Mouse (Mus musculus) stomach, embryonic 16.5 days (tissue): Measurements from ENCODE around the gene Gtf2ird1. TPM values are rescaled to one million over a fixed set of nuclear protein-coding genes. Genes with fewer than 3 reads are reported as not detected.
A peak's percentile ranks its signal among the peaks of the same experiment; 100 is the strongest.

Source experiments
- ATAC-seq: fragments of 200-750 bp; cut with Nextera tagmentation; 2 replicates; pipeline ENCODE4 v1.8.0; 2017; ENCODE audit warnings: moderate number of reproducible peaks, moderate TSS enrichment; ENCODE audit not compliant: insufficient read depth, low FRiP score
- H3K27ac ChIP-seq: fragments of 300-500 bp; sonication (generic); 2 replicates; pipeline ENCODE4 v1.5.1; 2014; ENCODE audit warnings: low read length
- H3K27me3 ChIP-seq: fragments of 300-500 bp; sonication (generic); 2 replicates; pipeline ENCODE4 v1.6.1; 2014; ENCODE audit warnings: low read length, control low read depth, mixed read lengths; ENCODE audit not compliant: control insufficient read depth, insufficient read depth
- H3K36me3 ChIP-seq: fragments of 300-500 bp; sonication (generic); 2 replicates; pipeline ENCODE4 v1.6.1; 2014; ENCODE audit warnings: low read length; ENCODE audit not compliant: control insufficient read depth, insufficient read depth
- H3K4me1 ChIP-seq: fragments of 300-500 bp; sonication (generic); 2 replicates; pipeline ENCODE4 v1.6.1; 2014; ENCODE audit warnings: low read length, control low read depth, mixed read lengths; ENCODE audit not compliant: control insufficient read depth, insufficient read depth
- H3K4me2 ChIP-seq: fragments of 300-500 bp; sonication (generic); 2 replicates; pipeline ENCODE4 v1.6.1; 2014; ENCODE audit warnings: low read depth, low read length, mixed read lengths
- H3K4me3 ChIP-seq: fragments of 300-500 bp; sonication (generic); replicated peaks from 2 replicates; pipeline ENCODE4 v1.5.1; 2014; ENCODE audit warnings: mild to moderate bottlenecking, low read length
- H3K9ac ChIP-seq: fragments of 300-500 bp; sonication (generic); 2 replicates; pipeline ENCODE4 v1.6.1; 2014; ENCODE audit warnings: low read length
- H3K9me3 ChIP-seq: fragments of 300-500 bp; sonication (generic); replicated peaks from 2 replicates; pipeline ENCODE4 v1.6.1; 2016; ENCODE audit warnings: low read length, control low read depth; ENCODE audit not compliant: control insufficient read depth
- WGBS: fragments of 180-500 bp; shearing (Covaris S2); extraction: QIAGEN DNeasy Blood & Tissue Kit; methylation state at CpG from one replicate; pipeline ENCODE4 v1.1.7; 2014; 5-methylcytosine and 5-hydroxymethylcytosine counted together
- polyA plus RNA-seq: library from polyadenylated mRNA; unstranded; fragments of >200 nt; fragmentation: Nextera tagmentation; extraction: Ambion mirVana; gene quantifications from 2 replicates; pipeline ENCODE4 v1.2.1, GENCODE M21; 2015

Gtf2ird1 gene
- polyA plus RNA-seq, 1 experiment from 2014 or later: 75.0 TPM

DNA sequence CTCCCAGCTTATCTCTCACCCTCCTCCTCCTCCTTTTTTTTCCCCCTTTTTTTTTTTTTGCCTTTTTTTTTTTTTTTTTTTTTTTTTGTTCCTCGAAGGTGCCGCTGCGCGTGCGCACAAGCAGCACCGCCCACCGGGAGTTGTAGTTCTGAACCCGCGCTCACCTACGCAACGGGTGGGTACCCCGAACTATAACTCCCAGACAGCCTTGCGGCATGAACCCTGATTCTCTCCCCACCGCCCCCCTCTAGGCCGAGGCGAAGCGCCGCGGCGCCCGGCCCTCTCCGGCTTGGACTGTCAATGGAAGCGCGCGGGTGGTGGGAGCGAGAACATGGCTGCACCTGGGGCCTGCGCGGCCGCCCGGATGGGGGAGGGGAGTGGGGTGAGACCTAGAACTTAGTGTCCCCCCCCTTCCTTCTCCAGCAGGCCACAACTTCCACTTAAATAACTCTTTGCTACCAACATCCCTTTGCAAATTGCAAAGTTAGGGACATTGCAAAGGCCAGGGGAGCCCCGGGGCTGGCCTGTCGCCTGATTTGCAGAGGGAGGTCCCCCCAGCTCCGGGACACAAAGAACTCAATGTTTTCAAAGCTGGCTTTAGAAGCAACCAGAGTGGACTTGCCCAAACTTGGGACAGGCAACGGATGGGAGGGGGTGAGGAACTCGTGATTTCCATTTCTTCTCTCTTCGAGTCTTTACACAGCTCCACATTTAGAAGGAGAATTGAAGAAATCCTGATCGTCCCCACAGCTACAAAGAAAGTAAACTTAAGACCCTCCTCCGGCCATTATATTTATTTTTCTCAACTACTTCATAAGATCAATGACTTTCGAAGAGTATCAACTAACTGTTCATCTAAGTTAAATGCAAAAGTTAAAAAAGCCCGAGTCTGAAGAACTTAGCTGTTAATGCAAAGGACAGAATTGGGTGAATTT, 141.6 kb downstream of the Gtf2ird1 start, which contains the start of gene Gtf2i:
Gtf2i (minus strand) TSS at position 73 of the 935 bp plus-strand sequence.
- Histone ChIP-seq H3K36me3 (0 out of 2 replicates have a peak, but pooled peaks cover 2% of the 10 kb centered on the region), H3K27me3 (no peaks in the 10 kb centered on the region), H3K9me3 (no peaks in the 10 kb centered on the region), H3K27ac (peak within 1 kb of the TSS; percentile 100), H3K9ac (peak within 1 kb of the TSS; percentile 87), H3K4me1 (peaks cover 26% of the 10 kb centered on the region), H3K4me2 (peak within 1 kb of the TSS; percentile 69), H3K4me3 (peak within 1 kb of the TSS; percentile 81)
- WGBS: under 1% methylated on average over 40 of the region's 40 CpGs
- peak; percentile 93 for ATAC-seq

DNA sequence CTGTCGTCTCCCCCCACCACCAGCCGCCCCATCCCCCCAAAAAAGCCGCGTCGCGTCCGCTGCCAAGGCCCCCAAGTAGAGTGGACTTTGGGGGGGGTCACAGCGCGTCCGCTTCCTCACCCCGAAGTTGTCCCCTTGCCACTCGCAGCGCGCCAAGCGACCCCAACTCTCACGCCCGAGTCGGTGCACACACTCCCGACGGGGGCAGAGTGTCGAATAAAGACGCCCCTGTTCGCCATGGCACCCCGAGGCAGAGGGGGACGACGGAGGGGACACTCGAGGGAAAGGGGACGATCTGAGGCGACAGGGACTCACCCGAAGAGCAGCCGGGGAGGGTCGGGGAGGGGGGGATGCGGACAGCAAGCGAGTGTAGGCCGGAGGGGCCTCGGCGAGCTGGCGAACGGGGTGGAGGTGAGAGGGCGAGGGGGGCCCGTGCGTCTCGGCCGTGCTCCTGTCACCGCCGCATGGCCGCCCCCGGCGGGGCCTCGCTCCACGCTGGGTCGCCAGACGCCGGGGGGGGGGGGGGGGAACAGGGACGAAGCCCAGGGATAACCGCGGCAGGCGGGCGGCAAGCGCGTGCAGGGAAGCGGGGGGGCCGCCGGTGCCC, 142.3 kb downstream of the Gtf2ird1 start:
- H3K27ac ChIP-seq: peak overlapping the region; percentile 95
- ATAC-seq: peak; percentile 12; the same call in 1 of the 2 replicates
- peak overlapping the region; percentile 87 for H3K9ac ChIP-seq
- H3K27me3 ChIP-seq: no peaks in the 10 kb centered on the region
- peak overlapping the region; percentile 81 for H3K4me3 ChIP-seq
- H3K9me3 ChIP-seq: no peaks in the 10 kb centered on the region
- peaks cover 26% of the 10 kb centered on the region for H3K4me1 ChIP-seq
- peaks cover 10% of the 10 kb centered on the region; the same call in 1 of the 2 replicates for H3K36me3 ChIP-seq
- peak overlapping the region; percentile 69 for H3K4me2 ChIP-seq
- under 1% methylated on average over 44 of the region's 64 CpGs for WGBS

DNA sequence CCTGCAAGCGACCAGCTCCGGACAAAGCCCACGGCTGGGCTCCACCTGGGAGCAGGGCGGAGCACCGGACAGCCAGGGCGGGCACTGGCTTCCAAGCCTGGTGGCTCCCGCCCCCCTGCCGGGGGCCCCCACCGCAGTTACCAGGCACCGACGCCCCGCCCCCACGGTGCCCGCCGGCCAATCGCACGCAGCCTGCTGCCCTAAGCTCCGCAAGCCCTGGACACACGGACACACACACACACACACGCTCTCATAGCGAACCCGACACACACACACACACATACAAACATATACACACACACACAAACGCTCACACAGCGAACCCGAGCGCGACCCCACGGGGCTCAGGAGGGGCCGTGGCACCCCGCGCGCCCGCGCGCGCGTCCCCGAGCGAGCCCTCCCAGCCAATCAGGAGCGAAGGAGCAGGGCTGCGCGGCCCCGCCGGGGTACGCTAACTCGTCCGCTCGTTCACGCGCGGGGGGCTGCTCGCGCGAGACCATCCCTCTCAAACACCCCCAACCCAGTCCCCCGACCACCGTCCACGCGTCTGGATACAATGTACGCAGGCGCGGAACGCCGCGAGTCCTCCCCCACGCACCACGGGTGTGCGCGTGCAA, 143.0 kb downstream of the Gtf2ird1 start:
- Histone ChIP-seq H3K4me1 (peaks cover 26% of the 10 kb centered on the region), H3K27ac (peak overlapping the region; percentile 95), H3K9me3 (no peaks in the 10 kb centered on the region), H3K4me3 (peak overlapping the region; percentile 81), H3K4me2 (peak overlapping the region; percentile 69), H3K27me3 (no peaks in the 10 kb centered on the region), H3K36me3 (peaks cover 10% of the 10 kb centered on the region; the same call in 1 of the 2 replicates), H3K9ac (peak overlapping the region; percentile 87)
- WGBS: under 1% methylated on average over 66 of the region's 68 CpGs
- peak; percentile 87 for ATAC-seq

DNA sequence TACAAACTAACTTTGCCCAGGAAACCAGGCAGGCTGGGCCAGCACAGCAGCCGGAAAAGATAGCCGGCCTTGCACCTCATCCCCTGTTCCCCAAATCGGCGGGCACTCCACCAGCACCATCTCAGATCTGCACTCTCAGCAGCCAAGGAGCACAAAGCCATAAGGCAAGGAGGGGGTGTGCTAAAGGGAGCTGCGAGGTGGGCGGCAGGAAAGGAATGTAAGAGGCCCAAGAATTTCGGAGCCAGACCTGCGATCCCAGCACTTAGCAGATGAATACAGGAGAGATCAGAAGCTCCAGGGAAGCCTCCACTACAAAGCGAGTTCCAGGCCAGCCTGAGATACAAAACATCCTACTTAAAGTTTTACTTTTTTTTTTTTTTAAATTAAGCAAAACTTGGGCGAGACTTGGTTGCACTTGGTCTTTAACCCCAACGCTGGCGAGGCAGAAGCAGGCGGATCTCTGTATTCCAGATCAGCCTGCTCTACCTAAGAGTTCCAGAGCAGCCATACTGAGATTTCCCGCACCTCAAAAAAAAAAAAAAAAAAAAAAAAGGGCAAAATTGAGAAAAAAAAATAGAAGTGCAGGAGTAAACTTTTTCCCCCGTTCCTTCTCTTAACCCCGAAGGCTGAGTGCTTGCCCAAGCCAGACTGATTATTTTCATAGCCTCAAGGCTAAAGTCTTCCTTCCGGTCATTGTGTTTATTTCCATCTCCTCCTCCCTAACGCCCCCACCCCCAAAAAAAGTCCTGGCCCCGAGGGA, 143.6 kb downstream of the Gtf2ird1 start:
- peak overlapping the region; percentile 95 for H3K27ac ChIP-seq
- ATAC-seq: no peak
- peaks cover 10% of the 10 kb centered on the region; the same call in 1 of the 2 replicates for H3K36me3 ChIP-seq
- peak overlapping the region; percentile 69 for H3K4me2 ChIP-seq
- WGBS: 4% methylated on average over 19 of the region's 19 CpGs
- H3K9ac ChIP-seq: peak overlapping the region; percentile 87
- peaks cover 26% of the 10 kb centered on the region for H3K4me1 ChIP-seq
- H3K27me3 ChIP-seq: no peaks in the 10 kb centered on the region
- H3K9me3 ChIP-seq: no peaks in the 10 kb centered on the region
- peak overlapping the region; percentile 81 for H3K4me3 ChIP-seq

DNA sequence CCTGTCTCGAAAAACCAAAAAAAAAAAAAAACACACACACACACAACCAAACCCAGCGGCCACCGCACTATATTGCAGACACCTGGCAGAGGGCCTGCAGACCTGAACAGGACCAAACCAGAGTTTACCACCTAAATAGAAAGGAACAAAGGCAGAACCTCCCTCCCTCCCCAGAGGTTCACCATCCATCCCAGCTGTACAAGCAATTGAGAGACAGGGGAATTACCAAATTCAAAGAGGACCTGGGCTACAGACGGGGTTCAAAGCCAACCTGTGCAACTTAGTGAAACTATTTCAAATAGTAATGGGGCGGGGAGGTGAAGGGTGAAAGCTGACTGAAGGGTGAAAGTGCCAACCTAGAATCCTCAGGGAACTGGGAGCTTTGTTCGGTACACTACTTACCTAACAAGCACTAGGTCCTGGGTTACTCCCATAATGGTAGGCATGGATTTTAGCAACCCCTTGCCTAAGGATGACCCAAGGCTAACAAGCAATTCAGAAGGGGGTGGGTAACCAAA, 144.6 kb downstream of the Gtf2ird1 start:
- Histone ChIP-seq H3K9me3 (no peaks in the 10 kb centered on the region), H3K36me3 (peaks cover 10% of the 10 kb centered on the region; the same call in 1 of the 2 replicates), H3K27ac (peak overlapping the region; percentile 31; the same call in 1 of the 2 replicates), H3K4me2 (peak overlapping the region; percentile 69), H3K4me1 (peaks cover 25% of the 10 kb centered on the region), H3K9ac (peak overlapping the region; percentile 87), H3K27me3 (no peaks in the 10 kb centered on the region), H3K4me3 (peak overlapping the region; percentile 81)
- WGBS: 61% methylated on average over 6 of the region's 6 CpGs
- ATAC-seq: no peak

DNA sequence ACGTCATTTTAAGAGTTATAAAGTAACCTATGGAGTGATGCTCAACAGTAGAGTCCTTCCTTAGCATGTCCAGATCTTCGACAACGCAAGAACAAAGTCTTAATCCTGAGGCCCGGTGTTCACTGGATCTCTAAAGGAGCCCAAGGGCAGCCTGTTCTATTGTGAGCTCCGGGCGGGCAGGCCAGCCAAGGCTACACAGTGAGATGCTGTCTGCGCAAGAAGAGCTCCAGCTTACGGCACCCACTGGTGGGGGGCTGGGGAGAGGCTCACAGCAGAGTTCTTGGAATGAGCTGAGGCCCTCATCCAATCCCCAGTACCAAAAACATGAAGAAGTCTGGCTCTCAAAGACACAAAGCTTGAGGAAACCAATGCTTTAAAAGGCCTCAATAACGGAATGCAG, 146.3 kb downstream of the Gtf2ird1 start:
- no peak overlapping the region for H3K9ac ChIP-seq
- H3K9me3 ChIP-seq: no peaks in the 10 kb centered on the region
- ATAC-seq: no peak
- peaks cover 15% of the 10 kb centered on the region for H3K4me1 ChIP-seq
- no peak overlapping the region for H3K27ac ChIP-seq
- no peak overlapping the region for H3K4me2 ChIP-seq
- 94% methylated on average over 9 of the region's 9 CpGs for WGBS
- peaks cover 16% of the 10 kb centered on the region; the same call in 1 of the 2 replicates for H3K36me3 ChIP-seq
- no peaks in the 10 kb centered on the region for H3K27me3 ChIP-seq
- no peak overlapping the region for H3K4me3 ChIP-seq

DNA sequence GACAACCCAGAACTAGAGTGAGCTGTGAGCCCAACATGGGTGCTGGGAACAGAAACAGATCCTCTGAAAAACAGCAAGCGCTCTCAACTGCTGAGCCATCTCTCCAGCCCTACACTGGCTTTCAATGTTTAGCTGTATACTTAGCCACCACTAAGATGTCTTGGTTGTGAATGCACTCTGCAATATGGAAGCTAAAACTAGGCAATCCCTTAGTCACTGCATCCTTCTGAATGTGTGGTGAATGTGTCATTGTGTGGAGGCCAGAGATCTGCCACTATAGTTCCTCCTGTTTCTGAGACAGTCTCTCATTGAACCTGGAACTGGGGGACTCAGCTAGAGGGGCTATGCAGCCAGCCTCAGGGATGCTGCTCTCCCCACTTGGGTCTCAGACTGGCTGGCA, 147.2 kb downstream of the Gtf2ird1 start:
- ATAC-seq: no peak
- WGBS: 100% methylated on average over 1 of the region's 1 CpGs

More for the DNA sequence above, 147.2 kb downstream of the Gtf2ird1 start:
- no peaks in the 10 kb centered on the region for H3K27me3 ChIP-seq
- H3K4me1 ChIP-seq: peaks cover 15% of the 10 kb centered on the region
- H3K36me3 ChIP-seq: peaks cover 16% of the 10 kb centered on the region; the same call in 1 of the 2 replicates
- no peak overlapping the region for H3K9ac ChIP-seq
- no peak overlapping the region for H3K4me2 ChIP-seq
- H3K27ac ChIP-seq: no peak overlapping the region
- H3K4me3 ChIP-seq: no peak overlapping the region
- H3K9me3 ChIP-seq: no peaks in the 10 kb centered on the region
